ENCODE assay signal across 8 mouse cellular contexts in the genomic region with DNA sequence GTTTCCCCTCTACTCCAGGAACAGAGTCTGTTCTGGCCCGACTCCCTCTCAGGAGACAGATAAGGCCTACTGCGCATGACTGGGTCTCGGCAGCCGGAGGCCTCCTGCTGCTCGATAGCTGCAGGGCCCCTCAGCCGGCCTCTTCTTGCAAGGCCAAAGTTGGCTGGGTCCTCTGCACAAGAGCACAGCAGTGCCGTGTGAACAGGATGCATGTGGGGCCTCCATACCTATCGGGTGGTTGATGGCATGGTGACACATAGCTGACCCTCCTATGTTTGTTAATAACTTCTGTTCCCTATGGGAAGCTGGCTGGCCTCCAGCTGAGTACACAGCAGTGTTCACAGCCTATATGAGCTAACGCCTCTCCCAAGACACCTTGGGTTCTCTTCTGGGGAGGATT. TPM values are rescaled to one million over a fixed set of nuclear protein-coding genes. Genes with fewer than 3 reads are reported as not detected.
A peak's percentile ranks its signal among the peaks of the same experiment; 100 is the strongest.
DNase-seq lines count a peak whose midpoint lies in the region; ATAC-seq lines count a peak whose summit lies in the region.

No protein-coding gene starts in this region.

- peak; percentile 89 for ATAC-seq in heart, embryonic 14.5 days (ENCODE audit: insufficient number of reproducible peaks, insufficient read depth, low FRiP score, low read depth)
- ATAC-seq in liver, embryonic 13.5 days (ENCODE audit: low read depth): peak; percentile 71

- 6% methylated on average over 9 of the region's 9 CpGs for WGBS in heart, embryonic 14.5 days
- WGBS in liver, embryonic 13.5 days (ENCODE audit: insufficient replicate concordance): 24% methylated on average over 9 of the region's 9 CpGs

- H3K36me3 ChIP-seq in heart, embryonic 14.5 days (ENCODE audit: control insufficient read depth, insufficient read depth, low read length): no peaks in the 10 kb centered on the region
- H3K36me3 ChIP-seq in liver, embryonic 13.5 days: no peaks in the 10 kb centered on the region

- no peak overlapping the region for H3K9ac ChIP-seq in heart, embryonic 14.5 days (ENCODE audit: low read length)
- H3K9ac ChIP-seq in liver, embryonic 13.5 days: no peak overlapping the region

- H3K4me1 ChIP-seq in heart, embryonic 14.5 days (ENCODE audit: control insufficient read depth in 2 of 2, insufficient read depth in 2 of 2, low read length in 2 of 2): peaks cover 46 to 47% of the 10 kb centered on the region in 2 experiments
- peaks cover 40% of the 10 kb centered on the region for H3K4me1 ChIP-seq in liver, embryonic 13.5 days (replicated peaks)

- peak overlapping the region; percentile 75 to 84 for H3K27ac ChIP-seq in heart, embryonic 14.5 days (replicated peaks in 1 of 2; ENCODE audit: control insufficient read depth in 1 of 2, insufficient read depth in 1 of 2, low read depth in 2 of 2, low read length in 2 of 2)
- H3K27ac ChIP-seq in liver, embryonic 13.5 days: peak overlapping the region; percentile 59; the same call in 1 of the 2 replicates

- DNase-seq in heart, adult 11 months: peak; percentile 95
- DNase-seq in heart, postnatal 36 days: no peak
- peak; percentile 16 for DNase-seq in c-Kit-positive CD71-positive TER-119-negative erythroid progenitor cells, embryonic 14.5 days (ENCODE audit: low read depth)
- DNase-seq in liver, embryonic 13.5 days: peak; percentile 20
- no peak for DNase-seq in urinary bladder, postnatal 25 days (ENCODE audit: low spot score)
- DNase-seq in thymus, adult 18-20 months: no peak
- DNase-seq in urinary bladder, postnatal 10 days (ENCODE audit: low spot score): no peak

- no peak overlapping the region for H3K4me3 ChIP-seq in heart, embryonic 14.5 days (ENCODE audit: control insufficient read depth in 1 of 2, insufficient read depth in 1 of 2, low read depth in 1 of 2, low read length in 2 of 2)
- H3K4me3 ChIP-seq in liver, embryonic 13.5 days (replicated peaks): no peak overlapping the region

- no peaks in the 10 kb centered on the region for H3K9me3 ChIP-seq in heart, embryonic 14.5 days (ENCODE audit: control insufficient read depth, low read length)
- H3K9me3 ChIP-seq in liver, embryonic 13.5 days (replicated peaks): no peaks in the 10 kb centered on the region

- intact Hi-C loops in heart, postnatal 36 days (cut with DNase I): no loop called here

- peak overlapping the region; percentile 24; the same call in 1 of the 2 replicates for H3K4me2 ChIP-seq in heart, embryonic 14.5 days (ENCODE audit: low read length)
- no peak overlapping the region for H3K4me2 ChIP-seq in liver, embryonic 13.5 days

- H3K27me3 ChIP-seq in heart, embryonic 14.5 days (ENCODE audit: control insufficient read depth, insufficient read depth, low read length): no peaks in the 10 kb centered on the region
- 0 out of 2 replicates have a peak, but pooled peaks cover 4% of the 10 kb centered on the region for H3K27me3 ChIP-seq in liver, embryonic 13.5 days

RNA-seq across cellular contexts. Expression of a gene that starts 50.4 kb away (rescaled TPM):
- under 1 TPM; 0.22 to 1.00 TPM for total RNA-seq in heart, postnatal 36 days (2021)
- polyA plus RNA-seq in heart, embryonic 14.5 days (2014; fragmentation: Nextera tagmentation; extraction: Ambion mirVana): 64.2 and 84.4 TPM in 2 replicates
- polyA plus RNA-seq in liver, embryonic 13.5 days (2015; fragmentation: Nextera tagmentation; extraction: Ambion mirVana): 470 and 508 TPM in 2 replicates

Comparison
In these comparisons a context has a peak if more than half of its experiments do, and no peak if none do; other contexts are left out.
1. DNase-seq: peak in heart, adult 11 months (single experiment), c-Kit-positive CD71-positive TER-119-negative erythroid progenitor cells, embryonic 14.5 days (single experiment) and liver, embryonic 13.5 days (single experiment); none in heart, postnatal 36 days (0 of 2), urinary bladder, postnatal 25 days (single experiment), thymus, adult 18-20 months (0 of 2) and urinary bladder, postnatal 10 days (single experiment).